In the genomic region with DNA sequence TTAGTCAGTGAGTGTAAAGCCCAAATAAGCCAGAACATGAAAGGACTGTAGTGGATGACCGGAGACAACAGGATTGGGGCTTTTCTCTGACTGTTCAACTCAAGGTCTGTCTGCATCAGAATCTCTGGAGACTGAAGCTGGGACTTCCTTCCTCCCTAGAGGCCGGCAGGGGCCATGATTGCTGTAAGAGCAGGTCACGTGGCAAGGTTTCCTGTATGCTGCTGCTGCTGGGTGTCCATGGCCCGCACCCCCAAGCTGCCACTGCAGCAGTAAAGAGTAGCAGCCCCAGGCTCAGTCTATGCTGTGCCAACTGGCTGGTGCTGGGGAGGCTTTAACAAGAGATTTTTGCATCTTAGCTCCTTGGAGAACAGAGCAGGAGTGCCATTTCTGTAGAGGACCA, we compare ENCODE assay signal across 13 mouse cellular contexts. TPM values are rescaled to one million over a fixed set of nuclear protein-coding genes. Genes with fewer than 3 reads are reported as not detected.
DNase-seq lines count a peak whose midpoint lies in the region; ATAC-seq lines count a peak whose summit lies in the region.
"Had no signal": no experiment of that assay in that cellular context is flagged by ENCODE, and none has a peak within 500 bp of the region (broad histone marks: within the 10 kb centered on the region; RNA-seq: fewer than 3 reads in every experiment).

A gene (plus strand): TSS at position 175 of the 400 bp plus-strand sequence.

- ATAC-seq in erythroblast, adult 5-6 weeks (replicated peaks; ENCODE audit: low FRiP score, poor library complexity, severe bottlenecking): peak; percentile 70; the same call in 1 of the 2 replicates
- ATAC-seq in intestine, embryonic 16.5 days: no peak

- H3K4me3 ChIP-seq in intestine, embryonic 16.5 days (ENCODE audit: low read length): no peak within 1 kb of the TSS
- H3K4me3 ChIP-seq: lung, embryonic 15.5 days; neural tube, embryonic 15.5 days had no signal

- no peaks in the 10 kb centered on the region for H3K9me3 ChIP-seq in intestine, embryonic 16.5 days (ENCODE audit: control insufficient read depth, low read length)
- H3K9me3 ChIP-seq: lung, embryonic 15.5 days; neural tube, embryonic 15.5 days had no signal

- no peak within 1 kb of the TSS for H3K9ac ChIP-seq in intestine, embryonic 16.5 days (ENCODE audit: low read depth, low read length)
- H3K9ac ChIP-seq: lung, embryonic 15.5 days; neural tube, embryonic 15.5 days had no signal

- H3K4me2 ChIP-seq in intestine, embryonic 16.5 days (ENCODE audit: low read depth, low read length): no peak within 1 kb of the TSS
- H3K4me2 ChIP-seq: lung, embryonic 15.5 days; neural tube, embryonic 15.5 days had no signal

- no peaks in the 10 kb centered on the region for H3K36me3 ChIP-seq in intestine, embryonic 16.5 days (ENCODE audit: control insufficient read depth, insufficient read depth, low read length)
- H3K36me3 ChIP-seq: lung, embryonic 15.5 days; neural tube, embryonic 15.5 days had no signal

- no peaks in the 10 kb centered on the region for H3K27me3 ChIP-seq in intestine, embryonic 16.5 days (replicated peaks; ENCODE audit: control insufficient read depth, insufficient read depth, low read length)
- H3K27me3 ChIP-seq: lung, embryonic 15.5 days; neural tube, embryonic 15.5 days had no signal

- H3K27ac ChIP-seq in intestine, embryonic 16.5 days (ENCODE audit: low read length): no peak within 1 kb of the TSS
- H3K27ac ChIP-seq: lung, embryonic 15.5 days; neural tube, embryonic 15.5 days had no signal

- peak; percentile 25 for DNase-seq in gastrocnemius, postnatal 25 days
- DNase-seq in gastrocnemius, postnatal 14 days: no peak
- peak; percentile 60 to 61 for DNase-seq in lung, postnatal 4 days
- DNase-seq in spleen, postnatal 4 days (ENCODE audit: low spot score in 2 of 2): peak; percentile 54 to 77
- DNase-seq in right cerebral cortex, adult 2 months (ENCODE audit: low spot score in 2 of 2): no peak
- DNase-seq in cerebellum, adult 11 months: no peak
- DNase-seq: adrenal gland, postnatal 10 days; kidney, adult 11 months had no signal

- no peaks in the 10 kb centered on the region for H3K4me1 ChIP-seq in intestine, embryonic 16.5 days (ENCODE audit: control insufficient read depth, insufficient read depth, low read length)
- H3K4me1 ChIP-seq: lung, embryonic 15.5 days; neural tube, embryonic 15.5 days had no signal

- intact Hi-C loops in gastrocnemius, postnatal 14 days (cut with DNase I; ENCODE audit: low total_unique reads): no loop called here

- 83% methylated on average over 4 of the region's 4 CpGs for WGBS in intestine, embryonic 16.5 days

RNA-seq across cellular contexts. Expression of the gene that starts here (rescaled TPM):
- under 1 TPM; 0.23 to 0.48 TPM for total RNA-seq in gastrocnemius, postnatal 25 days (2021)
- total RNA-seq in gastrocnemius, postnatal 14 days (2021): under 1 TPM; 0.51 to 0.55 TPM
- 17.1 and 25.9 TPM in 2 replicates for total RNA-seq in erythroblast, adult 5-6 weeks (2015; ENCODE audit: low replicate concordance)
- total RNA-seq in erythroblast, adult 5-6 weeks (2017; ENCODE audit: low replicate concordance): 17.3 and 25.7 TPM in 2 replicates
- 3.8 and 3.9 TPM in 2 replicates for polyA plus RNA-seq in intestine, embryonic 16.5 days (2015; fragmentation: Nextera tagmentation; extraction: Ambion mirVana)
- polyA plus RNA-seq: C2C12 had no signal

Comparison
In these comparisons a context has a peak if more than half of its experiments do, and no peak if none do; other contexts are left out.
1. RNA of the gene that starts here (total RNA-seq): 17.1 to 25.9 TPM in erythroblast, adult 5-6 weeks; 0.51 to 0.55 TPM in gastrocnemius, postnatal 14 days and 0.23 to 0.48 TPM in gastrocnemius, postnatal 25 days; every median in the first group is over 10 times any median in the second.
2. Peak in DNase-seq in gastrocnemius, postnatal 25 days; RNA of the gene not detected or under 1 TPM.
3. DNase-seq: peak in lung, postnatal 4 days (2 of 2) and spleen, postnatal 4 days (2 of 2); none in gastrocnemius, postnatal 14 days (single experiment), right cerebral cortex, adult 2 months (0 of 2) and cerebellum, adult 11 months (single experiment).